Mouse (Mus musculus) left cerebral cortex, adult 2 months (tissue): Measurements from ENCODE around the gene Gimap5. TPM values are rescaled to one million over a fixed set of nuclear protein-coding genes. Genes with fewer than 3 reads are reported as not detected.

Experiments
- DNase-seq, 2 experiments: peaks; one replicate each; pipeline ENCODE4 v3.0.0; 2021 to 2022; ENCODE audit warnings: low spot score in 2 of 2, mixed read lengths in 1 of 2; ENCODE audit errors: extremely low spot score in 1 of 2
- H3K27ac ChIP-seq: fragments of 200-600 bp; 2 replicates; pipeline ENCODE4 v1.8.1; 2022
- H3K4me3 ChIP-seq: fragments of 200-600 bp; 2 replicates; pipeline ENCODE4 v1.8.1; 2022
- CTCF ChIP-seq: fragments of 200-600 bp; IDR thresholded peaks from 2 replicates; pipeline ENCODE4 v1.8.1; 2022; ENCODE audit warnings: antibody characterized with exemption, mild to moderate bottlenecking, moderate library complexity
- intact Hi-C: fragments of 180-260 bp; cut with DNase I; formaldehyde crosslinking; loops from one replicate; pipeline ENCODE4 v1.15.1; 2025
- total RNA-seq, 2 experiments: library from RNA; stranded (reverse); gene quantifications; 2 replicates each; pipeline ENCODE4 v1.2.3; 2021

Gimap5 gene
- total RNA-seq, 2 experiments from 2014 or later, result 0.81 to 2.1 TPM

DNA sequence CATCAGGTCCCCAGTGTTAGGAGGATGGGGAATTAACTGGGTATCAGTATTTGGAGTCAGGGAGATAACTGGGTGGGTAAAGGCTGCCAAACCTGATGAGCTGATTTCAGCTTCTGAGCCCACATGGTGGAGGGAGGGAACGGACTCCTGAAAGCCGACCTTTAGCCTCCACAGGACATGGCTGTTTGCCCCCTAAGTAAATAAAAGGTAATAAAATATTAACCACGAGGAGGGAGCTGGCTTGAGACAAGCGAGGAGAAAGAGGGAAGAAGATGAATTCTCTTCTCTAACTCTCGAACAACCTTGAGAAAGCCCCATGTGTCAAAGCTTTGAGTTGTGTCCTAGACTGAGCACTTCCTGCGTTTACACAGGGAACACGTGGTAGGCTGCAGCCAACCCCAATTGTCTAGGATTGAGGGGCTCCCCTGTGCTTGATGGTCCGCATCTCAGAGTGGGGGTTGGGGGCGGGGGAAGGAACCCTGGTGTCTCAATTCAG is 4.2 kb upstream of the Gimap5 start:
- H3K4me3 ChIP-seq, result no peak overlapping the region

GRCm38 (mm10) chr6:48742422-48743351 is 3.3 kb upstream of the Gimap5 start:
- intact Hi-C loops, result no loop called here
- no peak overlapping the region; the same call in 1 of the 2 replicates for H3K27ac ChIP-seq
- no peak for TF ChIP-seq CTCF
- peak; percentile 19 to 25 for DNase-seq
- H3K4me3 ChIP-seq, result peak overlapping the region; percentile 51

More for the DNA sequence above, 4.2 kb upstream of the Gimap5 start:
- H3K27ac ChIP-seq, result no peak overlapping the region
- intact Hi-C loops, result no loop called here
- no peak for TF ChIP-seq CTCF
- DNase-seq, result no peak

DNA sequence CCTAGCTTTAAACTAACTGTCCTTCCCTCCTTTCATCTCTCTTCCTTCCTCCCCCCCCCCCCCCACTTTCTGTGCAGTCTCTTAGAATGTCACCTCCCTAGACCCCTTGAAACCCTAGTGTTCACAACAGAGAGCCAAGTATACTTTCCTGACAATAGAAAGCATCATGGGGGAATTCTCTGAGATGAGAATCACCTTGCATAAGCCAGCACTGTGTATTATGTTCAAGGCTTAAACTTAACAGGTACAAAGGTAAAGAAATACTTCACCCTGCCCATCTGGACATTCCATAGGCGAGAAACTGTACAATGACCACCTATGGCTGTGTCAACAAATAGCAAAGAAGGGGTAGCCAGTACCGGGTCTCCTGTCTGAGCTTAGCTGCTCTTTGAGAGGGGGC is 507 bp upstream of the Gimap5 start:
- no peak overlapping the region for H3K27ac ChIP-seq
- DNase-seq, result no peak
- no peak for TF ChIP-seq CTCF
- no peak overlapping the region for H3K4me3 ChIP-seq
- intact Hi-C loops, result no loop called here

GRCm38 (mm10) chr6:48747091-48747966 is 1.3 kb downstream of the Gimap5 start:
- no peak for DNase-seq
- intact Hi-C loops, result loop anchor here (2.0 kb wide), 1 partner anchor 25 kb away; no protein-coding TSS in a partner anchor
- H3K4me3 ChIP-seq, result no peak overlapping the region; the same call in 1 of the 2 replicates
- no peak overlapping the region for H3K27ac ChIP-seq
- no peak for TF ChIP-seq CTCF

GRCm38 (mm10) chr6:48763567-48764270 is 17.7 kb downstream of the Gimap5 start:
- Histone ChIP-seq H3K27ac (no peak overlapping the region), H3K4me3 (no peak overlapping the region)
- no peak for DNase-seq
- no peak for TF ChIP-seq CTCF
- intact Hi-C loops, result no loop called here

DNA sequence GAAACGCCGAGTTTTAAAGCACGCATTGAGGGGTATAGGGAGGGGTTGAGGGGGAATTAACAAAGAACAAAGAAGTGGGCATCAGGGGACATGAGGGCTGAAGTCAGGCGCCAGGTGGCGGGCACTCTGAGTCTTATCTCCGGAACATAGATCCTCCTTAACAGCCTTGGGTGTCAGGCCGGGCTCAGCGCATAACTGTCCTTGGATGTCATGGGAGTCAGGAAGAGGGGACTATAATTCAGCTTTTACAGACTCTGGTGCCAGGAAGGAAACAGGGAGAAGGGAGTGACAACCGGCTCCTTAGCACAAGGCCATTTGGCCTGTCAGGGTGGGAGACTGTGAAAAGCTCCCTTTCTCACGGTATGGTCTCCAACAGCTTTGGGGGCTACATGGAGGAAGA is 18.5 kb downstream of the Gimap5 start:
- no peak for TF ChIP-seq CTCF
- Histone ChIP-seq H3K27ac (no peak overlapping the region), H3K4me3 (no peak overlapping the region)
- intact Hi-C loops, result no loop called here
- no peak for DNase-seq

DNA sequence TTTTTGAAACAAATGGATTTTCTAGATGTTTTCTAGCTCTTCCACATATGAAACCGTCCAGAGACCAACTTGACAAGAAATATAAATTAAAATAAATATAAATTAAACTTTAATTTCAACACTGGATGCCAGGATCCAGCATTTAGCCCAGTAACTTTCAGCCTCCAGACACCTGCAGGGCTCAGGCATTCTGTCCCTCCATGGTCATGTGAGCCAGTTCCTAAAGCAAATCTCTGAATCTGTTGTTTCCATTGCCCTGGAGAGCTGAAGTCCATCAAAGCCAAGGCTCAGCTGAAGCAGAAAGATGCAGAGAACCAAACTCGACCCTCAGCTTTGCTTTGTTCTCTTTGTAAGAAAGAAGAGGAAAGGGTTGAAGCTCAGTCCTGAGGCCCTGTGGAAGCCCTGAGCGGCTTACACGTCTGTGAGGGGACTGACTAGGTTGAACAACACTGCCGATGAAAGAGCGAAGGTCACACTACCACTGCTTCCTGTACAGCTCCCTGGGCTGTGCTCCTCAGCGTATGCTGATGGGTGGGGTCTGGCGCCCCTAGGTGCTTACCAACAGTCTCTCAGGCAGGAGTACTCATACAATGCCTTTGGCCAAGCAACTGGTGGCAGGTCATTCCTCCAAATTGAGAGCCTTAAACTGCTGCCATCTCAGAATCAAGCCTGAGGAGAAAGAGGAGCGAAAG is 22.3 kb downstream of the Gimap5 start:
- H3K4me3 ChIP-seq, result no peak overlapping the region
- intact Hi-C loops, result no loop called here
- H3K27ac ChIP-seq, result no peak overlapping the region
- no peak for DNase-seq
- TF ChIP-seq CTCF, result no peak

DNA sequence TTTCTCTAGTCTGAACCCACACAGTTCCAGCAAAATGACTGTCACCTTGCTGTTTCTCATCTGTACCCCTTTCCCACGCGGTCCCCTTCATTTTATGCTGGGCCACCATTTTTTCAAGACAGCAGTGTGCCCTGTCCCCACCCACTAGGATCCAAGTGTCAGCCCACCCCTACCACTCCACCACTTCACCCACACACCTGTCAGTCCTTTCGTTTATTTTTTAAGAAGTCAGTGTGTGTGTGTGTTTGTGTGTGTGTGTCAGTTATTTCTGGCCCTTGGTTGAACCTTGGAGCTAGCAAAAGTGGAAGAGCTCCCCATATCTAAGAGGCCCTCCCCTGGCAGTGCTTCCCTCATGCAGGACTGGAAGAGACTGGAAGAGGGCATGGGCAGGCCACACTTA is 22.9 kb downstream of the Gimap5 start:
- DNase-seq, result no peak
- TF ChIP-seq CTCF, result no peak
- H3K27ac ChIP-seq, result no peak overlapping the region

GRCm38 (mm10) chr6:48770696-48771095 is 24.7 kb downstream of the Gimap5 start, which contains the start of gene Gimap3:
Gene Gimap3, minus strand, starts transcription at chr6:48770851.
- no peak for DNase-seq
- H3K4me3 ChIP-seq, result no peak within 1 kb of the TSS
- H3K27ac ChIP-seq, result no peak within 1 kb of the TSS
- TF ChIP-seq CTCF, result no peak
- intact Hi-C loops, result no loop called here

More for the DNA sequence above, 22.9 kb downstream of the Gimap5 start:
- intact Hi-C loops, result no loop called here
- H3K4me3 ChIP-seq, result no peak overlapping the region

DNA sequence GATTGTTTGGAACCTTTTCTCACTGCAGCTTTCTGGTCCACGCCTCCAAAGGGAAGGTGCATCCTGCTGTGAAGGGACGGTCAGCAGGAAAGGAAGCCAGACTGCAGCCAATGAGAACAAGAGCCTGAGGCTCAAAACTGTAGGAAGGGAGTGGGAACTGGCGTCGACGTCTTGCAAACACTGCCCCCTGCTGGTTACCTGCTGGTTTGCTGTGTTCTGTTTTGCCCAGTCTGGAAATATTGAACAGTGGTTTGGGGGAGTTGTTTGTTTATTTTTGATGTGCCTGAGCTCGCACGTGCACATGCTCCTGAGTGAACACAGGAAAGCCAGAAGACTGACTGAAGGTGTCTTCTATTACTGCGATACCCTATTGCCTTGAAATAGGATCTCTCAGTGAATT is 26.0 kb downstream of the Gimap5 start:
- intact Hi-C loops, result loop anchor here (1.0 to 2.0 kb wide), 4 partner anchors 25 to 595 kb away; partner anchors contain the start of gene Gimap5
- peak; percentile 75 to 83 for DNase-seq
- Histone ChIP-seq H3K4me3 (no peak overlapping the region), H3K27ac (no peak overlapping the region)
- TF ChIP-seq CTCF, result peak; percentile 90

GRCm38 (mm10) chr6:48784406-48784805 is 38.4 kb downstream of the Gimap5 start:
- TF ChIP-seq CTCF, result no peak
- Histone ChIP-seq H3K27ac (no peak overlapping the region), H3K4me3 (no peak overlapping the region)
- DNase-seq, result no peak
- intact Hi-C loops, result no loop called here
